Mouse (Mus musculus) liver, embryonic 14.5 days (tissue): ENCODE measurements at regions not wholly inside any gene's neighbourhood (a gene's known extent, or its start where the extent isn't known, plus 50 kb on each side); places are given as distances from the start of the nearest gene placed in this dataset.

ENCODE experiments used
- ATAC-seq: fragments of 200-750 bp; cut with Nextera tagmentation; 2 replicates; pipeline ENCODE4 v1.8.0; 2017; ENCODE audit warnings: moderate number of reproducible peaks, mild to moderate bottlenecking, moderate library complexity; ENCODE audit not compliant: insufficient read depth
- DNase-seq, 3 experiments: peaks; one replicate each; pipeline ENCODE4 v3.0.0-alpha.2; 2012 to 2013; ENCODE audit warnings: low read depth in 3 of 3, low spot score in 3 of 3
- H3K27ac ChIP-seq: fragments of 300-500 bp; sonication (generic); 2 replicates; pipeline ENCODE4 v1.5.1; 2014; ENCODE audit warnings: moderate library complexity, mild to moderate bottlenecking, control low read depth, inconsistent platforms
- H3K27me3 ChIP-seq: fragments of 300-500 bp; sonication (generic); 2 replicates; pipeline ENCODE4 v1.6.1; 2014; ENCODE audit warnings: mild to moderate bottlenecking, low read length, moderate library complexity; ENCODE audit not compliant: control insufficient read depth, insufficient read depth
- H3K36me3 ChIP-seq: fragments of 300-500 bp; sonication (generic); replicated peaks from 2 replicates; pipeline ENCODE4 v1.6.1; 2014; ENCODE audit warnings: low read depth; ENCODE audit not compliant: control insufficient read depth, insufficient read depth
- H3K4me1 ChIP-seq, 2 experiments: fragments of 200-500 bp in 1 of 2; fragments of 300-500 bp in 1 of 2; sonication (generic) in 1 of 2; replicated peaks; 2 replicates each; pipeline ENCODE4 v1.6.1; 2012 to 2014; ENCODE audit warnings: antibody characterized with exemption in 1 of 2, inconsistent platforms in 1 of 2, low read length in 1 of 2; ENCODE audit not compliant: control insufficient read depth in 2 of 2, insufficient read depth in 2 of 2
- H3K4me2 ChIP-seq: fragments of 300-500 bp; sonication (generic); 2 replicates; pipeline ENCODE4 v1.6.1; 2014; ENCODE audit warnings: low read depth, mild to moderate bottlenecking, control low read depth, moderate library complexity
- H3K4me3 ChIP-seq, 2 experiments: fragments of 200-500 bp in 1 of 2; fragments of 300-500 bp in 1 of 2; sonication (generic) in 1 of 2; 2 replicates each; pipeline ENCODE4 v1.5.1; 2012 to 2014; ENCODE audit warnings: low read depth in 2 of 2, low read length in 2 of 2, mild to moderate bottlenecking in 2 of 2, control low read depth in 1 of 2, inconsistent platforms in 1 of 2, moderate library complexity in 1 of 2; ENCODE audit not compliant: insufficient read depth in 1 of 2
- H3K9ac ChIP-seq: fragments of 300-500 bp; sonication (generic); replicated peaks from 2 replicates; pipeline ENCODE4 v1.6.1; 2014; ENCODE audit warnings: mild to moderate bottlenecking, control low read depth, moderate library complexity
- H3K9me3 ChIP-seq: fragments of 300-500 bp; sonication (generic); 2 replicates; pipeline ENCODE4 v1.6.1; 2016; ENCODE audit warnings: low read length, mixed read lengths; ENCODE audit not compliant: control insufficient read depth
- CTCF ChIP-seq: IDR thresholded peaks from 2 replicates; pipeline ENCODE4 v1.5.1; 2016; ENCODE audit warnings: antibody characterized with exemption, low read depth, control low read depth
- EP300 ChIP-seq: IDR thresholded peaks from 2 replicates; pipeline ENCODE4 v1.6.1; 2016; ENCODE audit warnings: antibody characterized with exemption, low read depth
- WGBS: fragments of 180-500 bp; shearing (Covaris S2); extraction: QIAGEN DNeasy Blood & Tissue Kit; methylation state at CpG from one replicate; pipeline ENCODE4 v1.1.7; 2014; ENCODE audit not compliant: insufficient replicate concordance; 5-methylcytosine and 5-hydroxymethylcytosine counted together

DNA sequence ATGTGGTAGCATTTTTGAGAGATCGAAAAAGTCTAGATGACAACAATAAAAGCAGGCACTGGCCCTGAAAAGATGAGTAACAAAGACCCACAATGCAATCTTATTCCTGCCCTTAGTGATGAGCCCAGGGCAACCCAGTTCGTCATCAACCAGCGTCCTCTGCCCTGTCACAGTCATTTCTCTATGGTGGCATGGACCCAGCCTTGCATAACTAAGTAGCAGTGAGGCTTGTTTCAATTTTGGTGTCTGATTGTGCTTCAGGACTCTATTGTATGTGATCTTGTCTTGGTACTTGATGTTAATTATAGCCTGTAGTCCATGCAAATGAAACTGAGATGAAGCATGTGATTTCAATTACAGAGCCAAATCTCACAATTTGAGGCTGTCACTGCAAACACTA, 412.3 kb upstream of the Negr1 start:
- Histone ChIP-seq H3K27me3 (no peaks in the 10 kb centered on the region), H3K9me3 (no peaks in the 10 kb centered on the region), H3K4me2 (no peak overlapping the region), H3K36me3 (no peaks in the 10 kb centered on the region), H3K9ac (no peak overlapping the region), H3K4me1 (no peaks in the 10 kb centered on the region), H3K27ac (no peak overlapping the region), H3K4me3 (no peak overlapping the region)
- TF ChIP-seq CTCF, result no peak
- TF ChIP-seq EP300, result no peak
- ATAC-seq (no peak), DNase-seq (no peak)
- 57% methylated on average over 3 of the region's 3 CpGs for WGBS

DNA sequence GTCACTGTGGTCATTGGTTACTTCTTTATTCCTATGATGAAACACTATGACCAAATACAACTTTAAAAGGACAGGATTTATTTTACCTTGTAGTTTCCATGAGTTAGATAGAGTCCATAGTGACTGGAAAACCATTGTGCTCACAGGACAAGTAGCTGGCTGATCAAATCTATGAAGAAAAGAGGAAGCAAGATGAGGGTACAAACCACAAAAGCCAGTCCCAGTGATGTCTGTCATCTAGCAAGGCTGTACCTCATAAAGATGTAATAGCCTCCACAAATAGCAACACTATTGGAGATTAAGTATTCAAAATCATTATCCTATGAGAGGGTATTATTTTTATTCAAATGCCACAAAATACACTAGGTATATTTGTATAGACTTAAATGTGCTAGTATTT, 391.5 kb upstream of the Negr1 start:
- Histone ChIP-seq H3K9ac (no peak overlapping the region), H3K4me3 (no peak overlapping the region), H3K4me2 (no peak overlapping the region), H3K27me3 (no peaks in the 10 kb centered on the region), H3K36me3 (no peaks in the 10 kb centered on the region), H3K9me3 (no peaks in the 10 kb centered on the region), H3K4me1 (no peaks in the 10 kb centered on the region), H3K27ac (no peak overlapping the region)
- no peak for DNase-seq
- no peak for ATAC-seq
- TF ChIP-seq CTCF (no peak), EP300 (no peak)

DNA sequence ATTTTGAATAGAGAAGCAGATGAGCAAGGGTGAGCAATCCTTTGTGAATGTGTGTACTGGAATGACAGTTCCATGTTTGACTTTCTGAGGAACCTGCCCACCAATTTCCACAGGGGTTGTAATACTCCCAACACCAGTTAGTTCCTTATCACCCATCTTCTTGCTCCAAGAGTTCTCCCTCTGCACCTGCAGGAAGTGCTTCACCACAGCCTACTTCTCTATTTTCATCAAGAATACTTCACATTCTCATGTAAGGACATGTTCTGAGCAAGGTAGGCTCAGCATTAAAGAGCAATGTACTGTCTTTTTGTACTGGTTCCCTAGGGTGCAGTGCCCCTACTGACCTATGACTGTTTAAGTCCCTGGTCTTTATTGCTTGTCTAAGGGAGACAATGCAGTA, 362.9 kb upstream of the Negr1 start:
- no peaks in the 10 kb centered on the region for H3K36me3 ChIP-seq
- H3K4me1 ChIP-seq, result no peaks in the 10 kb centered on the region
- H3K27ac ChIP-seq, result no peak overlapping the region
- TF ChIP-seq CTCF (no peak), EP300 (no peak)
- ATAC-seq (no peak), DNase-seq (no peak)
- H3K9ac ChIP-seq, result no peak overlapping the region
- no peaks in the 10 kb centered on the region for H3K9me3 ChIP-seq
- no peak overlapping the region for H3K4me3 ChIP-seq
- no peaks in the 10 kb centered on the region for H3K27me3 ChIP-seq
- H3K4me2 ChIP-seq, result no peak overlapping the region

DNA sequence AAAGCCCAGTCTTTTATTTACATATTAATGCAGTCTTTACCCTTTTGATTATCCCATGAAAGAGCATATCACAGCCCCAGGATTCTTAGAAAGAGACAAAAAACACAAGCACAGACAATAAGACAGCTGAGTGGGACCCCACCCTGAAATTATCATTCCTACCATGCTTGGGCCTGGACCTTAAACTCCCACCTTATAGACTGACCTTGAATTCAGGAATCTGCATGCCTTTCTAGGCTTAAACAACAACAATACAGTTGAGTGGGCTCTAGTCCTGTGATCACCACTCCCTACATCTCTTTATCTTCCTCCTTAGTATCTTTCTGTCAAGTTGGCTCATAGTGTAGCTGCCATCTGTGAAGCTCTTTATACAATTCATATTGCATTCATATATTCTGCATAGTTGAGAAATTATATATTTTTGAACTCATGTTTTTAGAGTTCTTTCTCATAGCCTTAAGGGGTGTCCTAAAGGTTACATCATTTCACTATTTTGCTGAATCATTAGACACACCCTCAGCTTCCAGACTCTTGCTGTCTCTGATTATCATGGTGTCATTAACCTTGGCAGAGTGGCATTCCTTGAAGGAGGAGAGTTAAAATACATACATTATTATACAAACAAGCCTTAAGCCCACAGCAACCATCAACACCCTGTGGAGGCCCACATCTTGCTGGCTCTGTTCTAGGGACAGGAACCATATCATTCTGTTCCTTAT, 361.7 kb upstream of the Negr1 start:
- ATAC-seq, result no peak
- TF ChIP-seq EP300 (no peak), CTCF (no peak)

DNA sequence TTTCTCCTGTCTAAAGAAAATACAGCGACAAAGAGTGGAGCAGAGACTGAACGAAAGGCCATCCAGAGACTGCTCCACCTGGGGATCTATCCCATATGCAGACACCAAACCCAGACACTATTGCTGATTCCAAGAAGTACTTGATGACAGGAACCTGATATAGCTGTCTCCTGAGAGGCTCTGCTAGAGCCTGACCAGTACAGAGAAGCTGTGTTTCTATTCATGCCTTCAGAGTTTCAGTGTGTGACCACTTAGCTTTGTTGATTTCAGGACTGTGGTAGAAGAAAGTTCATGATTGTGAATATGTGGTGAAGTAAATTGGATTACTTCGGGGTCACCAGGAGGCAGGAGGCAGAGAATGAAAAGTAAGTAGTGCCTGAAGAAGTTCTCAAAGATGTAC, 356.3 kb upstream of the Negr1 start:
- Histone ChIP-seq H3K36me3 (no peaks in the 10 kb centered on the region), H3K4me2 (no peak overlapping the region), H3K4me1 (no peaks in the 10 kb centered on the region), H3K27ac (no peak overlapping the region), H3K4me3 (no peak overlapping the region), H3K27me3 (no peaks in the 10 kb centered on the region), H3K9me3 (no peaks in the 10 kb centered on the region), H3K9ac (no peak overlapping the region)
- no peak for DNase-seq
- no peak for ATAC-seq
- TF ChIP-seq CTCF, result no peak
- TF ChIP-seq EP300, result no peak
- WGBS, result 64% methylated on average over 3 of the region's 3 CpGs

More for the DNA sequence above, 361.7 kb upstream of the Negr1 start:
- Histone ChIP-seq H3K9ac (no peak overlapping the region), H3K4me3 (no peak overlapping the region), H3K4me2 (no peak overlapping the region), H3K27ac (no peak overlapping the region), H3K4me1 (no peaks in the 10 kb centered on the region), H3K9me3 (no peaks in the 10 kb centered on the region), H3K27me3 (no peaks in the 10 kb centered on the region), H3K36me3 (no peaks in the 10 kb centered on the region)
- no peak for DNase-seq
